Mouse (Mus musculus) embryonic facial prominence, embryonic 13.5 days (tissue): ENCODE data around the gene Agap2. TPM values are rescaled to one million over a fixed set of nuclear protein-coding genes. Genes with fewer than 3 reads are reported as not detected.

ENCODE experiments used
- ATAC-seq: fragments of 200-750 bp; cut with Nextera tagmentation; 2 replicates; pipeline ENCODE4 v1.8.0; 2017; ENCODE audit warnings: low read depth; ENCODE audit not compliant: insufficient number of reproducible peaks, insufficient read depth, low FRiP score, low TSS enrichment
- H3K27ac ChIP-seq: fragments of 300-500 bp; sonication (generic); 2 replicates; pipeline ENCODE4 v1.5.1; 2015; ENCODE audit warnings: moderate library complexity, mild to moderate bottlenecking, inconsistent platforms
- H3K27me3 ChIP-seq: fragments of 300-500 bp; sonication (generic); 2 replicates; pipeline ENCODE4 v1.6.1; 2015; ENCODE audit warnings: mild to moderate bottlenecking, inconsistent platforms
- H3K36me3 ChIP-seq: fragments of 300-500 bp; sonication (generic); 2 replicates; pipeline ENCODE4 v1.6.1; 2015; ENCODE audit warnings: mild to moderate bottlenecking, inconsistent platforms
- H3K4me1 ChIP-seq: fragments of 300-500 bp; sonication (generic); 2 replicates; pipeline ENCODE4 v1.6.1; 2015; ENCODE audit warnings: inconsistent platforms
- H3K4me2 ChIP-seq: fragments of 300-500 bp; sonication (generic); 2 replicates; pipeline ENCODE4 v1.6.1; 2015; ENCODE audit warnings: moderate library complexity, mild to moderate bottlenecking, inconsistent platforms
- H3K4me3 ChIP-seq: fragments of 300-500 bp; sonication (generic); 2 replicates; pipeline ENCODE4 v1.5.1; 2015; ENCODE audit warnings: mild to moderate bottlenecking, inconsistent platforms
- H3K9ac ChIP-seq: fragments of 300-500 bp; sonication (generic); 2 replicates; pipeline ENCODE4 v1.6.1; 2015; ENCODE audit warnings: mild to moderate bottlenecking, inconsistent platforms
- H3K9me3 ChIP-seq: fragments of 300-500 bp; sonication (generic); 2 replicates; pipeline ENCODE4 v1.6.1; 2016; ENCODE audit warnings: inconsistent platforms
- WGBS: fragments of 180-500 bp; shearing (Covaris S2); methylation state at CpG from one replicate; pipeline ENCODE4 v1.1.7; 2015; ENCODE audit warnings: mixed read lengths; 5-methylcytosine and 5-hydroxymethylcytosine counted together
- polyA plus RNA-seq: library from polyadenylated mRNA; unstranded; fragments of >200 nt; fragmentation: Nextera tagmentation; extraction: Ambion mirVana; gene quantifications from 2 replicates; pipeline ENCODE4 v1.2.1, GENCODE M21; 2015

Agap2 gene
- polyA plus RNA-seq, 1 experiment from 2014 or later, result 0.34 TPM

DNA sequence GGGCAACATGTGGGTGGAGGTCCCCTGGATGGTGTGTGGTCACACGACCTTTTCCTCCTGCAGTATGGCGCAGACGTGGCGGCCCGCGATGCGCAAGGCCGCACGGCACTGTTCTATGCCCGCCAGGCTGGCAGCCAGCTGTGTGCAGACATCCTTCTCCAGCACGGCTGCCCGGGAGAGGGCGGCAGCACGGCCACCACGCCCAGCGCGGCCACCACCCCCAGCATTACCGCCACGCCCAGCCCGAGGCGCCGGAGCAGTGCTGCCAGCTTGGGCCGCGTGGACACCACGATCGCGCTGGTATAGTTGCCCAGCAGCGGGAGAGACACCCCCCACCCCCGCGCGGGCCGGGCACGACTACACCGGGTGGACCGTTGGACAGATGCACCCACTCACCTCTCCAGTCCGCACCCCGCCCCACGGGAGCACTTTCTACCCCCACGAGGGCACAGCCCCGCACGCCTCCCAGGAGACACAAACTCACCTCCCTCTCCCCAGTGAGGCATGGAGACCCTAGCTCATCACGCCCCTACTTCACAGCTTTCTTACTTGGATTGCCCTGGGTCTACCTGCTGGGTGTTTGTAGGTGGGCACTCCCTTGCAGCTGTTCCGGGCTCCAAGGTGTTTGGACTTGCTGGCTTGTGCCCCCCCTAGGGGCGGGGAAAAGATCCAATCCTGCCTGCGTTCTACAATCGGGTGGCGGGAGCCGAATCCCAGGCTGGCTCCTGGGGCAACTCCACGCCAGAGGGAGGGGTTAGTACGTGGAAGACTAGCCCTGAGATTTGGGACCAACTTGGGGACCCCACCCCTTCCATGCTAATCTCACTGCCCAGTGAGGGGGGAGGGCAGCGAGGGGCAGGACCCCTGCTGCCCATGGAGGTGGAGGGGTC is 16.7 kb downstream of the Agap2 start:
- Histone ChIP-seq H3K36me3 (peaks cover 17% of the 10 kb centered on the region), H3K9me3 (no peaks in the 10 kb centered on the region), H3K4me2 (peak overlapping the region; percentile 55), H3K4me1 (peaks cover 33% of the 10 kb centered on the region), H3K4me3 (peak overlapping the region; percentile 32), H3K27me3 (peaks cover 68% of the 10 kb centered on the region), H3K27ac (no peak overlapping the region), H3K9ac (peak overlapping the region; percentile 27; the same call in 1 of the 2 replicates)
- WGBS, result 7% methylated on average over 51 of the region's 51 CpGs
- peak; percentile 48; the same call in 1 of the 2 replicates for ATAC-seq

DNA sequence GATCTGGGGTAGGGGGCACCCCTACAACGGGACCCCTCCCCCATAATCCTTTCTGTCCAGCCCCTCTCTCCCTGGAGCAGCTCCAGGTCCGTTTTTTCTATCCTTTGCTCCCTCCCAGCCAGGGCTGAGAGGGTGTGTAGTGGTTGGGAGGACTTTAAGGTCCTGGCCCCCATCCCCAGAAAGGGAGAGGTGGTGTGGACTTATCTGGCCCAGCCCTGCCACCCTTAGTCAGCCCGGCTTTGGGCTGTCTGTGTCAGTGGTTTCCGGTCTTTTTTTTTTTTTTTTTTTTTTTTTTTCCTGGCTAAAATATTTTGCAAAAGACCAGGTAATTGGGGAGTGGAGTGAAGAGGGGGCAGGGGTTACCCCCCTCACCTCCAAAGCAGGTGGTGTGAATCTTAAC is 17.7 kb downstream of the Agap2 start:
- no peak overlapping the region for H3K4me2 ChIP-seq
- H3K36me3 ChIP-seq, result peaks cover 26% of the 10 kb centered on the region
- peaks cover 33% of the 10 kb centered on the region for H3K4me1 ChIP-seq
- 61% methylated on average over 4 of the region's 4 CpGs for WGBS
- H3K27me3 ChIP-seq, result peaks cover 59% of the 10 kb centered on the region
- ATAC-seq, result no peak
- no peak overlapping the region for H3K4me3 ChIP-seq
- H3K27ac ChIP-seq, result no peak overlapping the region
- H3K9me3 ChIP-seq, result no peaks in the 10 kb centered on the region
- no peak overlapping the region for H3K9ac ChIP-seq

DNA sequence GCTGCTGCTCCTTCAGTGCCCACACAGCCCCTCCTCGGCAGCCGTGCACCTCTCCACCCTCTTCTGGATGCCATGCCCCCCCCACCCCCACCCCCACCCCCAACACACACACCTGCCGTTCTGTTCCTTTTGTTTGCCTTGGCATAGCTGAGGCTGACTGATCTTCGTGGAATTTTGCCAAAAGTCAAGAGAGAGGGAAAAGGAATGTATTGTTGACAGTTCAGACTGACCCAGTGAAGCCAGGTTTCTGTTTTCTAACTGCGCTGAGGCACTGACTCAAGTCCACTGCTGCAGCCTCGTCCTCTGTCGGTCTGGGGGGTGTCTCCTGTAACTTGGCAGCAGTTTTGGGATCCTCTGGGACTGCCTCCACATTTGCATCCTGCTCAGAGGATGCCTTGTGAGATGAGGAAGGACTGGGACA is 19.3 kb downstream of the Agap2 start:
- H3K4me1 ChIP-seq, result peaks cover 33% of the 10 kb centered on the region
- no peaks in the 10 kb centered on the region for H3K9me3 ChIP-seq
- H3K36me3 ChIP-seq, result peaks cover 42% of the 10 kb centered on the region
- H3K9ac ChIP-seq, result no peak overlapping the region
- WGBS, result 51% methylated on average over 7 of the region's 7 CpGs
- peaks cover 44% of the 10 kb centered on the region for H3K27me3 ChIP-seq
- H3K4me3 ChIP-seq, result no peak overlapping the region
- no peak for ATAC-seq
- no peak overlapping the region for H3K4me2 ChIP-seq
- H3K27ac ChIP-seq, result no peak overlapping the region

DNA sequence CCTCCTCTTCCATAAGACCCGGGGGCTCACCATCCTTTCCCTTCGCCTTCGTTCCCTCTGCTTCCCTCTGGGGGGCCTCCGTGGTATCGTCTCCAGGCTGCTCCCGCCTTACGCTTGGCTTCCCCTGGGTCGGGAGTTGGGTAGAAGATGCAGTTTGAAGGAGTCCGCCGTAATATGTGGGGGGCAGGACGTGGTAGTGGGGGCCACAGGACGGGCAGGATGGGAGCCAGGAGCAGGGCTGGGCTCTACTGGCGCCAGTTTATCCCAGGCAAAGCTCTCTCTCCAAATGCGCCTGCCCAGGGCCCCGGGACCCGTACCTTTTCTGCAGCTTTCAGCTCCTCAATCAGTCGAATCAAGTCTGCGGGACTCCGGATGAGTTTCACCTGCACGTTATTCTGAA is 23.4 kb downstream of the Agap2 start:
- Histone ChIP-seq H3K27ac (no peak overlapping the region), H3K9me3 (no peaks in the 10 kb centered on the region), H3K9ac (no peak overlapping the region), H3K4me3 (no peak overlapping the region), H3K4me2 (no peak overlapping the region), H3K27me3 (peaks cover 3% of the 10 kb centered on the region), H3K36me3 (peaks cover 54% of the 10 kb centered on the region), H3K4me1 (peaks cover 13% of the 10 kb centered on the region)
- no peak for ATAC-seq
- WGBS, result 80% methylated on average over 20 of the region's 20 CpGs

DNA sequence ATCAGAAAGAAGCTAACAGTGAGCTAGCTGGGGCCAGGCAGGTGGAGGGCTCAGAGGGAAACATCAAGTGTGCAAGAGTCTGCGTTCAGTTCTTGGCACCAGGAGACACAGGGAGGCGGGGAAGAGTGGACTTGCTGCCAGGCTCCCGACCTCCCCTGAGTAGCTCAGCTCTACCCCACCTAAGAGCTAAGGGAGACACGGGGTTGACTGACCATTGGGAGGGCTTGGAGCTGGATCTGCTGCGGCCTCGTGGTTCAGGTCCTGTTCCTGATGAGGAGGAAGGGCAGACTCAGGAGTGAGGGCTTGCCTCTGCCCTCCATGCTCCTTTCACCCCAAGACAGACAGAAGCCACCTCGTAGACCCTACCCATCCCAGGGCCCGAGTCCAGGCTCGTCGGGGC is 24.1 kb downstream of the Agap2 start:
- Histone ChIP-seq H3K27ac (no peak overlapping the region), H3K4me2 (no peak overlapping the region), H3K9me3 (no peaks in the 10 kb centered on the region), H3K36me3 (peaks cover 54% of the 10 kb centered on the region), H3K27me3 (no peaks in the 10 kb centered on the region), H3K9ac (no peak overlapping the region), H3K4me3 (no peak overlapping the region), H3K4me1 (peaks cover 9% of the 10 kb centered on the region)
- ATAC-seq, result no peak
- 84% methylated on average over 10 of the region's 10 CpGs for WGBS

DNA sequence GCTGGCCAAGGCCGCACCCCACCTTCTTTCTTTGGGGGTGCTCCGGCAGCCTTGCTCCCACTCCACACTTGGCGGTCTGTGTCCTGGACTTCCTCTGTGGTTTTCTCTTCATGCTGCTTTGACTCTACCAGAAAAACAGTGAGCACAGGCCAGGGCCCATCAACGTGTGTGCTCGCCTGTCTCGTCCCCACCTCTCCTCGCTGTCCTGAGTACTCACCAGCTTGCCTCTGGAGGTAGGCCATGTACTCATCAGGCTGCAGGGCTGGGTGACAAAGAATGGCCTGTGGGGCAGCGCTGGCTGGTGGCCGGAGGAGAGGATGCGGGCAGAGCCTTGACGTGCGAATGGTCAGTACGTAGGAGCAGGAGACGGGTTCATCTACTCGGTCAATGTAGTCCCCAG is 24.8 kb downstream of the Agap2 start:
- peaks cover 55% of the 10 kb centered on the region for H3K36me3 ChIP-seq
- peaks cover 3% of the 10 kb centered on the region; the same call in 1 of the 2 replicates for H3K4me1 ChIP-seq
- no peak overlapping the region for H3K9ac ChIP-seq
- H3K9me3 ChIP-seq, result no peaks in the 10 kb centered on the region
- H3K4me3 ChIP-seq, result no peak overlapping the region
- H3K27ac ChIP-seq, result no peak overlapping the region
- no peaks in the 10 kb centered on the region for H3K27me3 ChIP-seq
- WGBS, result 92% methylated on average over 15 of the region's 15 CpGs
- H3K4me2 ChIP-seq, result no peak overlapping the region
- no peak for ATAC-seq

DNA sequence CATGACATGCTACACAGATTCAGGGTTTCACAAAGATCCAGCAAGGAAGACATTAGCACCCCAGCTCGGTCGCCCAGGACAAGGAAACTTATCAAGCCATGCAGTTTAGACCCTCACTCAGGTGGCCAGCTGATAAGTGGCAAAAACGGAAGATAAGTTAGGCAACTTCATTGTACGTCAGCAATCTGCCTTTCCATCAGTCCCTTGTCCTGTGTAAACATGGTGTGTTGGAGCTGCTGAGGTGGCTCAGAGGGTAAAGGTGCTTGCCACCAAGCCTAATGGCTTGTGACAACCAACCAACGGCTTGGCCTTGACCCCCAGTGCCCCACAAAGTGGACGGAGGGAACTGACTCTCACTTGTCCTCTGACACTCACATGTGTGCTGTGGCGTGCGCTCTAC is 25.3 kb downstream of the Agap2 start:
- 85% methylated on average over 8 of the region's 8 CpGs for WGBS
- Histone ChIP-seq H3K9ac (no peak overlapping the region), H3K4me1 (no peaks in the 10 kb centered on the region)

DNA sequence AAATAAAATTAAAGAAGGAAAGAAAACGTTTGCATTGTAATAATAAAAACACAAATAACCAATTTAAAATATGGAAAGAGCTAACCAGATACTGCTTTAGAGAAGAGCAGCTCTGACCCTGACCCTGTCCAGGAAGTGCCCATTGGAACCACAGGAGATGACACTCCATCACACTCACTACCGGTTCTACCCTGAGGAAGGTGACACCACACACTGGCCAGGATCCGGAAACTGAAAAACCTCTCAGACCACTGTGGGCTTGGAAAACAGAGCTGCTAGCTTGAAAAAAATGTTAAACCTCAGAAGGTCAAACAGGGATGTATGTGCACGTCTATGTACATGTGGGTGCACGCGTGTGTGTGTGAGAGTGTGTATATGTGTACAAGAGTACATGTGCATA is 26.1 kb downstream of the Agap2 start:
- Histone ChIP-seq H3K4me2 (no peak overlapping the region), H3K9ac (no peak overlapping the region), H3K9me3 (no peaks in the 10 kb centered on the region), H3K36me3 (peaks cover 50% of the 10 kb centered on the region), H3K27ac (no peak overlapping the region), H3K4me3 (no peak overlapping the region), H3K4me1 (no peaks in the 10 kb centered on the region), H3K27me3 (no peaks in the 10 kb centered on the region)
- 83% methylated on average over 6 of the region's 6 CpGs for WGBS
- no peak for ATAC-seq

More for the DNA sequence above, 25.3 kb downstream of the Agap2 start:
- Histone ChIP-seq H3K9me3 (no peaks in the 10 kb centered on the region), H3K4me3 (no peak overlapping the region), H3K36me3 (peaks cover 54% of the 10 kb centered on the region), H3K4me2 (no peak overlapping the region), H3K27ac (no peak overlapping the region), H3K27me3 (no peaks in the 10 kb centered on the region)
- no peak for ATAC-seq

DNA sequence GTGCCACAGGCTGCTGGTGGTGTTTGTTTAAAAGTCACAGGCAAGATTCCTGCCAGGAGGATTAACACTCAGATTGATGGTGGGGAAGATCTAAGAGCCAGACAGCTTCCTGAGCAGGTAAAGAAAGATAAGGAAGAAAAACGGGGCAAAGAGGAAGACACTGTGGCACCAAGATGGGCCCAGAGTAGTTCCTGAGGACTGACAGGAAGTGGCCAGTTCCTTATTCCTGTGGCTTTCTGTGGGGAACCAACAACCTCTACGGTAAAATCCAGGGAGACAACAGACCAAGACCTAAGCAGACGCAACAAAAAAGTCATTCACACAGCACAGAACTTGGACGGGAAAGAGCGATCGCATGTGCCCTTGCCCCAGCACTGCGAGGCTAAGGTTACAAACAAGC is 28.5 kb downstream of the Agap2 start:
- H3K27ac ChIP-seq, result no peak overlapping the region
- no peaks in the 10 kb centered on the region for H3K4me1 ChIP-seq
- H3K36me3 ChIP-seq, result peaks cover 37% of the 10 kb centered on the region
- no peak for ATAC-seq
- H3K4me3 ChIP-seq, result no peak overlapping the region
- H3K9me3 ChIP-seq, result no peaks in the 10 kb centered on the region
- no peak overlapping the region for H3K4me2 ChIP-seq
- 80% methylated on average over 7 of the region's 7 CpGs for WGBS
- no peak overlapping the region for H3K9ac ChIP-seq
- no peaks in the 10 kb centered on the region for H3K27me3 ChIP-seq

DNA sequence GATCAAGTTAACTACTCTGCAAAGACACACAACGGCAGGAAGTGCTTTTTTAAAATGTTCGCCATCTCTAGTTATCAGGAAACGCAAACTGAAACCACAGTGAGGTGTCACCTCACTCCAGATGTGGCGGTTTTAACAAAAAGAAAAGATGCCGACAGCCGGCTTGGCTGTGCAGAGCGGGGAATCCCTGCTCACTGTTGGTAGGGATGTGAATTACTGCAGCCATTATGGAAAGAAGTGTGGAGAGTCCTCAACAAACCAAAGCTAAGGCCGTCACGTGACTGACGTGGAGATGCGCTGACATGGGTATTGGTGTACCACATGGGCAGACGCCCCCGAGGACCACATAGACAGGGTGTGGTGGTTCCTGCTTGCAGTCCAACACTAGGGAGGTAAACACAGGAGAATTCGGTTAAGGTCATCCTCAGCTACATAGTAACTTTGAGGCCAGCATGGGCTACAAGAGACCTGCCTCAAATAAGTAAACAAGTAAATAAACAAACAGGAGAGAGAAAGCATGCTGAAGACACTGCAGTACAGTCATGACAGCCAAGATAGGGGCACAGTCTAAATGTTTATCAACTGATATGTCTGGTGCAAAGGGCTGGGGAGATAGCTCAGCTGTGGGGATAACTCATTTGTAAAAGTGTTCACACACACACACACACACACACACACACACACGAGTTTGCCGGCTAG is 32.6 kb downstream of the Agap2 start:
- no peak for ATAC-seq
- Histone ChIP-seq H3K9me3 (no peaks in the 10 kb centered on the region), H3K36me3 (peaks cover 27% of the 10 kb centered on the region), H3K27me3 (no peaks in the 10 kb centered on the region), H3K27ac (no peak overlapping the region), H3K4me2 (no peak overlapping the region), H3K9ac (no peak overlapping the region), H3K4me1 (no peaks in the 10 kb centered on the region), H3K4me3 (no peak overlapping the region)
- WGBS, result 85% methylated on average over 16 of the region's 16 CpGs

DNA sequence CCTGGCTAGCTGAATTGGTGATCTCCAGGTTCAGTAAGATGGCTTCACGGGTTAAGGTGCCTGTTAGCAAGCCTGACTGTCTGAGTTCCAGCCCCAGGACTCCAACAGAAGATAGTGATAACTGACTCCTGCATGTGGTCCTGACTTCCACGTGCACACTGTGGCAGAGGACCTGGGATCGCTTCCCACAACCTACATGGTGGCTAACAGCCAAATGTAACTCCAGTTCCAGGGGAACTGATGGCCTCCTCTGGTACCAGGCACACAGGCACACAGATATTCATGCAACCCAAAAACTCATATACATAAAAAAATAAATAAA is 33.1 kb downstream of the Agap2 start:
- Histone ChIP-seq H3K4me2 (no peak overlapping the region), H3K4me1 (no peaks in the 10 kb centered on the region), H3K27ac (no peak overlapping the region), H3K4me3 (no peak overlapping the region), H3K9me3 (no peaks in the 10 kb centered on the region), H3K27me3 (no peaks in the 10 kb centered on the region), H3K9ac (no peak overlapping the region), H3K36me3 (peaks cover 29% of the 10 kb centered on the region)
- no peak for ATAC-seq
- WGBS, result 74% methylated on average over 3 of the region's 3 CpGs
